Mouse (Mus musculus): ENCODE measurements at regions not wholly inside any gene's neighbourhood (a gene's known extent, or its start where the extent isn't known, plus 50 kb on each side); places are given as distances from the start of the nearest gene placed in this dataset.
A peak's percentile ranks its signal among the peaks of the same experiment; 100 is the strongest.

DNA sequence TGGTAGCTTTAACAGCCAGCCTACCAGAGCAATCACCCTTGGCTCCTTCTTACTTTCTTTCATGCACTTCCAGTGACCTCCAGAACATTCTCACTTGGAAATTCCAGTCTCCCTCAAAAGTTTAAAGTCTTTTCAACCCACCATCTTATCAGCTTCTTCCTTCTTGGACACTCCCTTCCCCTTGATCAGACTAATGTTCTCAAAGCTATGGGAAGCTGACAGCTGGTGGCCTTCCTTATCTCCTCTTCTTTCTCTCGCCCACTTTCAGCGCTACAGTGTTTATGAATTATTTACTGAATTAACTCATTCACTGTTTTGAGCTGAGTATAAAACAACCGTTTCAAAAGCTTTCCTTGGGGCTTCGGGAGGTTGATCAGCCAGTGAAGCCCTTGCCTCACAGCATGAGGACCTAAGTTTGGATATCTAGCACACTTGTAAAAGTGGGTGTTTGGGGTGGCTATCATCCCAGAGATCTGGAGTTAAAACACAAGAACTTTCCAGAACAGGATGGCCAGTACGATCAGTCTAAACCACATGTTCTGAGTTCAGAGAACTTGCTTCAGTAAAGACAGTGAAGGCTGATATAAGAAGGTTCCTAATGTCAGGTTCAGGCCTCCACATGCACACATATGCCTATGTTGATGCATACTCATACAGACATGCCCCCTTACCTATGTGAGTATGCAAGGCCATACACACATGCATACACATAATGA, 59.7 kb upstream of the Ikzf2 start:
- peak; percentile 61 for DNase-seq (ENCODE audit: low read depth)

DNA sequence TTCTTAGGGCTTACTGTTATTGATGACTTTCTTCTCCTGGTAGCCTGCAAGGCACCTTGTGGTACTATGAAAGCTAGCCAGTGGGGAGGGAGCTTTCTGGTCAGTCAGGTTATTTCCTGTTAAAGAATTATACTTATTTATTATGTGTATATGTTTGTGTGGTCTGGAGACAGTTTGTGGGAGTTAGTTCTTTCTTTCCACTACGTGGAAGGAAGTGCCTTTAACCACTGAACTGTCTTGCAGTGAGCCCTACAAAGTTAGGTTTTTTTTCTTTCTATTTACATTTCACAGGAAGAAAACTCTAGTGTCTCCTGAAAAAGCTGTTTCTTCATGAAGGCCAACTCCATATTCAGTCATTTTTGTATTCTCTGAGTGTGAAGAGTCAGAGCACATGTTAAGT, 65.7 kb upstream of the Ikzf2 start:
- DNase-seq (ENCODE audit: low read depth), result peak; percentile 85

DNA sequence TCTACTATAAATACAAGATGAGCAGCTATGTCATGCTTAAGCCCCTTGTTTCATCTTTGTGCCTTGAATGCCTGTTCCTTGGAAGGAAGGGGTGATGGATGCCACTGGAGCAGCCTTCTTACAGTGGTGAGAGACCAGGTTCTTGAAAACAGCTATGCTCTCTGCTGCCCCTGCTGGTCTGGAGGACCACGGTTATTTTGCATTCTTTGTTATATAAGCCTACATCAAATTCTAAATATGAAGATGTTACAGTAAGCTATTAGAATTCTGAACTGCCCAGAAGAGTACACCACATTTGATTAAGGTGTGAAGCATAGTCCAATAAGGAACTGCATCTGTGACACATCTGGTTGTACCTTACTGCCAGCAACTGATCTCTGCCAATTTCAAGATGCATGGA, 69.1 kb upstream of the Spag16 start:
- peak; percentile 57 for DNase-seq (ENCODE audit: low read depth)

DNA sequence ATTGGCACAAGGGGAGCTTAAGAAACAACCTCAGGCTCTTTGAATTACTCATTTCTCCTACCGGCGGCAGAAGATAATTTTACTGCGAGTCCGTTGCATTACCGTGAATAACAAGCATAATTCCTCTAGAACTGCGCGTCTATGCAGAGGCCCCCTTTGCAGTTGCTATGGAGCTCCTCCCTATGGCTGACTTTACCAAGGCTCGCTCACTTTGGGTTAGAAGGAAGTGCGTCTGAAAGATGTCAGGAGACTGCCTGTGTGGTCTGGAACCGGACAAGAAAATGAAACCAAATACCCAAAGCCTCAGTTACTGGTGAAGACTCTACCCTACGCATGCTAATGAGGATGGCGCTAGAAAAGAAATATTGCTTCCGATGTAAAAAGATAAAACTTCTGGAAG, 67.2 kb upstream of the Spag16 start:
- peak; percentile 95 for DNase-seq (ENCODE audit: low read depth)

DNA sequence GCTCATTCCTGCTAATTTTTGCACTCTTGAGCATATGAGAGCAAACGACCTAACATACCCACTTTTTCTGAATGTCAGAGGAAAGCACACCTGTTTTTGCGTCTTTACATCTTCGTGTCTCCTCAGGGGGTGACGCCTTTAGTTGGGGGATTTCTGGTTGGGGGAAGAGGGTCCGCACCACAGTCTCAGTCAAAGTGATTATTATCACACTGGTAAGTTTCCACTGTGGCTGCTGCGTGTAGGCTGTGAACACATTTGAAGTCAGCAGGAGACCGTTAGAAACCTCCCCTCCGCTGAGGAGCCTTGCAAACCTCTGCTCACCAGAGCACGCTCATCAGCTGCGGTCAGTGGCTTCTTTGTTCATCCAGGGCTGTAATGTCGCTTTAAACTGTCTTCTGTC, 58.1 kb upstream of the Spag16 start:
- DNase-seq (ENCODE audit: low read depth), result peak; percentile 95

DNA sequence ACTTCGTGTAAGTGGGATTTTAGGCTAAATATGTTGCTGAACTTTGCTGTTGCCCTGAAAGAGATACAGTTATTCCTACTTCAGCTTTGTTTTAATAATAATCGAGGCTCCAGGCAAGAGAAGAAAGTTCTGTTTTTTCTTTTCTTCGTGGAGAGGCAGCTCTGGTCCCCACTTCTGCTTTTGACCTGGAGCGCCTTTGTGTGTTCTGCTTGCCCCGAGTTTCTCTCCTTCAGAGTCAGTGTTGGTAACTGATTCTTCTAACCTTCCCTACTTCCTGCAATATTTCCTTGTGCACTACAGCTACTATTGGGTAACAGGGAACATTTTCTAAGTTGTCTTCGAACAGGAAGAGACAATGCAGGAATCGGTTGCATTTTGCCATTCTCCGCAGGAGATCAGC, 56.6 kb upstream of the Spag16 start:
- peak; percentile 75 for DNase-seq (ENCODE audit: low read depth)

DNA sequence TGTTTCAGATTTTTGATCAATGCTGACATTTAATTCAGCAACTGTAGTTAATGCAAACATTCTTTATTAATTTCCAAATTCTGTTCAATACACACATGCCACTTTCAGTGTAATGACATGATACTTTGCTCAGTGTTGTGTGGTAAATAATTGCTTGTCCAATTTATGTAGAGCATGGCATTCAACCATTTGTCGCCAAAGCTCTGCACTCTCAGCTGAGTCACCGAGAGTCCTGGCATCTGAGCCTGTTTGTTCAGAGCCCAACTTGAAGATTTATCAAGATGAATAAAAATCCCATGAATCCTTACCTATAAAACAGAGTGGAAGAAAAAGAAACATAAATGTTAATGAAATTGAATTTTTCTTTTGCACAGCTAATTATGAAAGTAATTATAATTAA, 55.3 kb upstream of the Spag16 start:
- peak; percentile 67 for DNase-seq (ENCODE audit: low read depth)

DNA sequence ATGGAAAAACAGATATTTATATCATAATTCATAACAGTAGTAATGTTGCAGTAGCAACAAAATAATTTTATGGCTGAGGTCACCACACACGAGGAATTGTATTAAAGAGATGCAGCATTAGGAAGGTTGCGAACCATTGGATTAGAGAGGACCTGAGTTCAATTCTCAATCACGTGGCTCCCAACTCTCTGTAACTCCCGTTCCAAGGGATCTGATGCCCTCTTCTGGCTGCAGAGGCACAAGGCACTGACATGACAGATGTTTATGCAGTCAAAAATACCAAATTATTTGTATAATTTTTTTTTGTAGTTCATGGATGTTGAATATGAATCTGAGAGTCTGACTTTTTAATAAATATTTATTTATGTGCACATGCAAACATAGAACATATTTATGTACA, 51.2 kb upstream of the Spag16 start:
- DNase-seq (ENCODE audit: low read depth), result peak; percentile 86
